Mouse (Mus musculus) forebrain, embryonic 11.5 days (tissue): ENCODE data around the gene Gm10447. TPM values are rescaled to one million over a fixed set of nuclear protein-coding genes. Genes with fewer than 3 reads are reported as not detected.
A peak's percentile ranks its signal among the peaks of the same experiment; 100 is the strongest.

ENCODE experiments used
- ATAC-seq: fragments of 200-750 bp; cut with Nextera tagmentation; replicated peaks from 2 replicates; pipeline ENCODE4 v1.8.0; 2017; ENCODE audit warnings: moderate TSS enrichment; ENCODE audit not compliant: low FRiP score
- DNase-seq: peaks from one replicate; pipeline ENCODE4 v3.0.0-alpha.2; 2017; ENCODE audit warnings: low spot score
- H3K27ac ChIP-seq: fragments of 300-500 bp; sonication (generic); 2 replicates; pipeline ENCODE4 v1.5.1; 2014; ENCODE audit warnings: low read depth, low read length
- H3K27me3 ChIP-seq: fragments of 300-500 bp; sonication (generic); 2 replicates; pipeline ENCODE4 v1.6.1; 2014; ENCODE audit warnings: mild to moderate bottlenecking, low read length, mixed read lengths; ENCODE audit not compliant: control insufficient read depth, insufficient read depth
- H3K36me3 ChIP-seq: fragments of 300-500 bp; sonication (generic); 2 replicates; pipeline ENCODE4 v1.6.1; 2014; ENCODE audit warnings: mild to moderate bottlenecking, low read length, moderate library complexity, mixed read lengths; ENCODE audit not compliant: control insufficient read depth, insufficient read depth
- H3K4me1 ChIP-seq: fragments of 300-500 bp; sonication (generic); replicated peaks from 2 replicates; pipeline ENCODE4 v1.6.1; 2014; ENCODE audit warnings: low read length, mixed read lengths; ENCODE audit not compliant: control insufficient read depth, insufficient read depth
- H3K4me2 ChIP-seq: fragments of 300-500 bp; sonication (generic); 2 replicates; pipeline ENCODE4 v1.6.1; 2014; ENCODE audit warnings: low read depth, mild to moderate bottlenecking, low read length, moderate library complexity, mixed read lengths; ENCODE audit not compliant: severe bottlenecking
- H3K4me3 ChIP-seq: fragments of 300-500 bp; sonication (generic); 2 replicates; pipeline ENCODE4 v1.5.1; 2014; ENCODE audit warnings: low read depth, low read length
- H3K9ac ChIP-seq: fragments of 300-500 bp; sonication (generic); 2 replicates; pipeline ENCODE4 v1.6.1; 2014; ENCODE audit warnings: low read length
- H3K9me3 ChIP-seq: fragments of 300-500 bp; sonication (generic); 2 replicates; pipeline ENCODE4 v1.6.1; 2016; ENCODE audit warnings: low read length, mixed read lengths; ENCODE audit not compliant: control insufficient read depth
- WGBS: fragments of 180-500 bp; shearing (Covaris S2); extraction: QIAGEN DNeasy Blood & Tissue Kit; methylation state at CpG from one replicate; pipeline ENCODE4 v1.1.7; 2014; 5-methylcytosine and 5-hydroxymethylcytosine counted together
- polyA plus RNA-seq: library from polyadenylated mRNA; unstranded; fragments of >200 nt; fragmentation: Nextera tagmentation; extraction: Ambion mirVana; gene quantifications from 2 replicates; pipeline ENCODE4 v1.2.1, GENCODE M21; 2014

Gene Gm10447
- polyA plus RNA-seq, 1 experiment from 2014 or later: not detected

DNA sequence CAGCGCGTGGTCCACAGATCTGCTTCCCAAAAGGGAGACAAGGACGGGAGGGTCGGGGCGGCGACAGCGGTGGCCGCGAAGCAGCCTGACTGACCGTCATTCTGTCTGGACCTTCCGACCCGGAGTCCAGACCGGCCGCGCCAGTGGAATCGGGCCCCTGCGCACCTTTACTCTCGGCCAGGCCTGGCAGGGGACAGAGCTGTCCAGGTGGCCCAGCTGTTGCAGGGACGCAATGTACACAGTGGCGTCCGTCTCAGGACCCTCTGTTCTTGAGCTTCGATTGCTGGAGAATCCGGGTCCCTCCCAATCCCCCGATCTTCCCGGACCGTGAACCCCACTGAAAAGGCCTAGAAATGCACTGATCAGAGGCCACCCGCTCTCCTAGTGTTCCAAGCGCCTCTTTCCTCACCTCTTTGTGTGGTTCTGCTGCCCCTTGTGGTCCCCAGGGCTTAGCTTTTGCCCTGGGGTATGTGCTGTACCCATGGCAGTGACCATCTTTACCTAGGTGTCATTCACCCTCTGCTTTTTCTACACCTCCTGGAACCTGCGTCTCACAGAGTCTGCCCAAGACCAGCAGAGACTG is 553 bp upstream of the Gm10447 start:
- peak overlapping the region; percentile 42 for H3K4me3 ChIP-seq
- no peaks in the 10 kb centered on the region for H3K9me3 ChIP-seq
- peaks cover 29% of the 10 kb centered on the region for H3K27me3 ChIP-seq
- DNase-seq: peak; percentile 58
- peaks cover 3% of the 10 kb centered on the region; the same call in 1 of the 2 replicates for H3K4me1 ChIP-seq
- WGBS: 3% methylated on average over 29 of the region's 29 CpGs
- peak overlapping the region; percentile 60 for H3K9ac ChIP-seq
- no peak overlapping the region for H3K27ac ChIP-seq
- H3K36me3 ChIP-seq: no peaks in the 10 kb centered on the region
- peak overlapping the region; percentile 82 for H3K4me2 ChIP-seq
- ATAC-seq: 0 out of 2 replicates have a peak, but pooled peaks have one; percentile 49

DNA sequence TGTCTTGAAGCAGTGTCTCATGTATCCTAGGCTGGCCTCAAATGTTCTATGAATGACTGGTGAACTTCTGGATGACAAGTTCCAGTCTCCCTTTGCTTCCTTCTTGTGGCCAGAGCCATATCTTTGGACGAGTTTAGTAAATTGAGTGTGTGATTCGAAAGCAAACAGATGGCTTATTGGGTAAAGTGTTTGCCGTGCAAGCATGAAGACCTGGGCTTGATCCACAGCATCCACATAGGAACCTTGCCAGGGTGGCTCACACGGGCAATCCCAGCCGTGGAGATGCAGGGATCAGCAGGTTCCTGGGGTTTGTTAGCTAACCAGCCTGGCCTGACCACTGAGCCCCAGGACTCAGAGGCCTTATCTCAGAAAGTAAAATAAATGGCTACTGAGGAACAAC is 3.9 kb downstream of the Gm10447 start:
- DNase-seq (no peak), ATAC-seq (no peak)
- Histone ChIP-seq H3K27me3 (peaks cover 15% of the 10 kb centered on the region; the same call in 1 of the 2 replicates), H3K27ac (no peak overlapping the region), H3K9me3 (no peaks in the 10 kb centered on the region), H3K36me3 (no peaks in the 10 kb centered on the region), H3K4me2 (no peak overlapping the region), H3K4me1 (peaks cover 3% of the 10 kb centered on the region; the same call in 1 of the 2 replicates), H3K4me3 (no peak overlapping the region), H3K9ac (no peak overlapping the region)
- WGBS: 90% methylated on average over 5 of the region's 5 CpGs

DNA sequence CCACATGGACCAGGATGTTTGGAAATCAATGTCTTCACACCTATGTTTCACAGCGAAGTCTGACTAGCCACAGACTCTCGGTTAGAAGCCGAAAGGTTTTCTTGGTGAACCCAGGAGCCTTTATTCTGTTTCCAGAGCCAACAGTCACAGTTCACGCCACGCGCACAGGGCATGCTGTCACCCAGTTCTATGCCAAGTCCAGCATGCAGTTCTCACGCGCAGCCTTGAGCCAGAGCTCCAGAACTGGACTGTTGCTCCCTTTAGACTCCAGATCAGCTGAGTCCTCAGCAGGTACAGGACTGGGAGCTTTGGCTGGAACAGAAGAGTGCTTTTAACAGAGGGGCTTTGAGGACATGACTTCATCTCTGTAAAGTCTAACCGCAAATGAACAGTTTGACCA is 4.5 kb downstream of the Gm10447 start:
- Histone ChIP-seq H3K4me2 (no peak overlapping the region), H3K27ac (no peak overlapping the region), H3K4me3 (no peak overlapping the region), H3K4me1 (peaks cover 1% of the 10 kb centered on the region; the same call in 1 of the 2 replicates), H3K9me3 (no peaks in the 10 kb centered on the region), H3K36me3 (no peaks in the 10 kb centered on the region), H3K9ac (no peak overlapping the region), H3K27me3 (peaks cover 9% of the 10 kb centered on the region; the same call in 1 of the 2 replicates)
- WGBS: 92% methylated on average over 9 of the region's 9 CpGs
- ATAC-seq (no peak), DNase-seq (no peak)

DNA sequence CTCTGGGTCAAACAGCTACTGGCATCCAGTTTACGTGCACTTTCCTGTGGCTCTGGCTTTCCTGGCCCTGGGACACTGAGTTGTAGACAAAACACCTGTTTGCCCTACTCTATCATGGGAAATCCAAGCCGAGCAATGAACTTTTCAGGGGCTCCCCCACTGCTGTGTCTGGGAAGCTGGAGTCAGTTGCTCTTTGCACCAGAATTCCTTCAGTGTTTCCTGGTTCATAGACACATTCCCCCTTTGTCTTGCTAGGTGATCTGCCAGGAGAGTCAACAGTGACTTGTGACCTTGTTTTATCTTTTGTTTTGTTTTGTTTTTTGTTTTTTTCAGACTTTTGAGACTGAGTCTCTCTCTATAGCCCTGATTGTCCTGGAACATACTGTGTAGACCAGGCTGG is 5.5 kb downstream of the Gm10447 start:
- Histone ChIP-seq H3K4me2 (no peak overlapping the region), H3K4me3 (no peak overlapping the region), H3K9me3 (no peaks in the 10 kb centered on the region), H3K27me3 (0 out of 2 replicates have a peak, but pooled peaks cover under 1% of the 10 kb centered on the region), H3K27ac (no peak overlapping the region), H3K9ac (no peak overlapping the region), H3K36me3 (no peaks in the 10 kb centered on the region), H3K4me1 (no peaks in the 10 kb centered on the region)
- DNase-seq (no peak), ATAC-seq (no peak)
- 66% methylated on average over 2 of the region's 2 CpGs for WGBS

DNA sequence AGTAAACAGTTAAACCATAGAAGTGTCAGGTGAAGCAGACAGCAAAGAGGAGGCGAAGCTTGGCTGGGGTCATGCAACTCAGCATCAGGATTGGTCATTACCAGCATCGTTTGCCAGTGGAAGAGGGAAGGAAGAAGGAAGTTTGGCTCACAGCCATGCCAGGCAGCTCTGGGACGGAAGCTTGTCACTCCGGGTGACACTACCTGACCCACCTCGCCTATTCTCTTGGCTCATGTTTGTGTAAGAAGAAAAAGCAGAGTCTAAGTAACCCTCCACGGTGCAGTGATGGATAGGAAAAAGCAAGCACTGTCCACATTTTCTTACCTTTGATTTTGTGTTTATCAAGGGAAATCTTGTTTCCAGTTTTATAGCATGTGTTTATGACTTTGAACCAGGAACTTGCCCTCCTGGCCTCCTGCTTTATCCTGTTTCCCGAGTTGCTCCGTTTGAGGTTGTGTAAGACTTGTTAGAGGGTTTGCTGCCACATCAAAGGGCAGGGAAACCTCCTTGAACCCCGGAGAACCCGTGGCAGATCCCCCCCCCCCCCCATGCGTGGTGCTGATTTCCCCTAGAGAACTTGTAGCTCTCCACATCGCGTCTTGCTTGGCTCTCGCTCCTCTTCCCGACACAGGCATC is 6.7 kb downstream of the Gm10447 start:
- no peak overlapping the region for H3K4me2 ChIP-seq
- H3K4me3 ChIP-seq: no peak overlapping the region
- no peaks in the 10 kb centered on the region for H3K4me1 ChIP-seq
- ATAC-seq: no peak
- H3K36me3 ChIP-seq: no peaks in the 10 kb centered on the region
- H3K9me3 ChIP-seq: no peaks in the 10 kb centered on the region
- H3K27ac ChIP-seq: no peak overlapping the region
- no peaks in the 10 kb centered on the region for H3K27me3 ChIP-seq
- no peak for DNase-seq
- no peak overlapping the region for H3K9ac ChIP-seq
- 75% methylated on average over 15 of the region's 15 CpGs for WGBS

DNA sequence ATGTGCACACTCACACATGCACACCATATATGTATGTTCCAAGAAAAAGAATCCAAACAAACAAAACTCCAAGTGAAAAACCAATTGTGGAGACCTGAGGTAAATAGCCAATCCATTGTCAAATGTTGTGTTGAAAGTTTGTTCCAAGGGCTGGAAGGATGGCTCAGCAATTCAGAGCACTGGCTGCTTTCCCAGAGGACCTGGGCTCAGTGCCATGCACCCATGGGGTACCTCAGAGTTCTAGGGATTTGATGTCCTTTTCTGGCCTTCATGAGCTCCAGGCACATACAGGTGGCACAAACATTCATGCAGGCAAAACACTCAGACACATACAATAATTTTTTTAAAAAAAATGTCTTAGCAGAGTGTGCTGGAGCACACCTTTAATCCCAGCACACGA is 8.4 kb downstream of the Gm10447 start:
- Histone ChIP-seq H3K27me3 (no peaks in the 10 kb centered on the region), H3K4me1 (no peaks in the 10 kb centered on the region), H3K9me3 (no peaks in the 10 kb centered on the region), H3K4me3 (no peak overlapping the region), H3K36me3 (no peaks in the 10 kb centered on the region), H3K27ac (no peak overlapping the region), H3K4me2 (no peak overlapping the region), H3K9ac (no peak overlapping the region)
- no peak for DNase-seq
- ATAC-seq: no peak
- 88% methylated on average over 1 of the region's 1 CpGs for WGBS

DNA sequence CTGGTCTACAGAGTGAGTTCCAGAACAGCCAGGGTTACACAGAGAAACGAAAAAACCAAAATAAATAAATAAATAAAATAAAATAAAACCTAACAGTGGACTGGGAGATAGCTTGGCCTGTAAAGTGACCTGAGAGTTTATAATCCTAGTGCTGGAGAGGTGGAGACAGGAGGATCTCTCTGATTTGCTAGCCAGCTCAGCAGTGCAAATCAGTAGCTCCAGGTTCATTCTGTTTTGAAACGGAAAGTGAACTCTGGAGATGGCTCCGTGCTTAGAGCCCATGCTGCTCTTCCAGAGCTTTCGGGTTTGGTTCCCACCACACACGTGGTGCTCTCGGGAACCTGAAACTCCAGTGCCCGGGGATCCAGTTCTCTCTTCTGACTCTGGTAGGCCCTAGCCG is 8.9 kb downstream of the Gm10447 start:
- ATAC-seq (no peak), DNase-seq (no peak)
- no peak overlapping the region for H3K4me3 ChIP-seq
- no peaks in the 10 kb centered on the region for H3K4me1 ChIP-seq
- no peaks in the 10 kb centered on the region for H3K36me3 ChIP-seq
- H3K9me3 ChIP-seq: no peaks in the 10 kb centered on the region
- WGBS: 89% methylated on average over 8 of the region's 8 CpGs
- H3K4me2 ChIP-seq: no peak overlapping the region
- no peak overlapping the region for H3K27ac ChIP-seq
- no peak overlapping the region for H3K9ac ChIP-seq
- H3K27me3 ChIP-seq: no peaks in the 10 kb centered on the region

DNA sequence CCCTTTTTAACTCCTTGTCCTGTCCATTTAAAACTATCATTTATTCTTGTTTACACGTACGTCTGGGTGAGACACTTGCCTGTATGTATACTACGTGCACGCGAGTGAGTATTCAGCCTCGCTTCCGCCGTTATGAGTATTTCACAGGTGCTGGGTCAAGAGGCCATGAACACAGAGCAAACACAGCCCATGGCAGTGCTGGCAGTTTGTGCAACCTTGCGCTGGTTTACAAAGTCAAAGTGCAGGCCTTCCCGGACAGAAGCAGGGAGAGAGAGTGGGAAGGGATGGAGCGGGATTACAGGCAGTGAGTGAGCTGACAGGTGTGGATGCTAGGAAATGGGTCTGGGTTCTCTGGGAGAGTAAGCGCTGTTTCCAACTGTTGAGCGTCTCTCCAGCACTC is 10.7 kb downstream of the Gm10447 start:
- H3K4me1 ChIP-seq: no peaks in the 10 kb centered on the region
- H3K36me3 ChIP-seq: no peaks in the 10 kb centered on the region
- WGBS: 87% methylated on average over 13 of the region's 13 CpGs
- H3K27me3 ChIP-seq: no peaks in the 10 kb centered on the region
- H3K4me2 ChIP-seq: no peak overlapping the region
- no peak overlapping the region for H3K4me3 ChIP-seq
- ATAC-seq (no peak), DNase-seq (no peak)
- no peak overlapping the region for H3K27ac ChIP-seq
- no peaks in the 10 kb centered on the region for H3K9me3 ChIP-seq
- no peak overlapping the region for H3K9ac ChIP-seq

DNA sequence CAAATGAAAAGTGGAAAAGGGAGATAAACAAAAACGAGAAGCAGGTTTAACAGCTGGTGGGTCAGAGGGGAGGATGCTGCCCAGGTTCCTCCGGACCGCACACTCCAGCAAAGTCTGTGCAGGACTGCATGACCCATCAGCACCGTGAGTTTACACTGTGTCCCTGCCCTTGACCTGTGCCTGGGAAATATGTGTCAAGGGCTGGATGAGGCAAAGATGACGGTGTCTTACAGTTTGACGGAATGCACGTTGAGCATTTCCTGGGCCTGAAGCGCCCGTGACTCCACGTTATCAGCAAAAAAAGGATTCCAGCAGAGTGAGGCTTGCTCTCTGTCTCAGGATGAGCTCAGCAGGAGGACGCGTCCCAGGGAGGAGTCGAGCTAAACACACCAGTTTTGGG is 11.3 kb downstream of the Gm10447 start:
- Histone ChIP-seq H3K9me3 (no peaks in the 10 kb centered on the region), H3K4me3 (no peak overlapping the region), H3K36me3 (no peaks in the 10 kb centered on the region), H3K4me2 (no peak overlapping the region), H3K4me1 (no peaks in the 10 kb centered on the region), H3K27me3 (no peaks in the 10 kb centered on the region), H3K9ac (no peak overlapping the region), H3K27ac (no peak overlapping the region)
- ATAC-seq (no peak), DNase-seq (no peak)
- WGBS: 62% methylated on average over 13 of the region's 13 CpGs
